Mouse (Mus musculus): ENCODE measurements at regions not wholly inside any gene's neighbourhood (a gene's known extent, or its start where the extent isn't known, plus 50 kb on each side); places are given as distances from the start of the nearest gene placed in this dataset.

DNA sequence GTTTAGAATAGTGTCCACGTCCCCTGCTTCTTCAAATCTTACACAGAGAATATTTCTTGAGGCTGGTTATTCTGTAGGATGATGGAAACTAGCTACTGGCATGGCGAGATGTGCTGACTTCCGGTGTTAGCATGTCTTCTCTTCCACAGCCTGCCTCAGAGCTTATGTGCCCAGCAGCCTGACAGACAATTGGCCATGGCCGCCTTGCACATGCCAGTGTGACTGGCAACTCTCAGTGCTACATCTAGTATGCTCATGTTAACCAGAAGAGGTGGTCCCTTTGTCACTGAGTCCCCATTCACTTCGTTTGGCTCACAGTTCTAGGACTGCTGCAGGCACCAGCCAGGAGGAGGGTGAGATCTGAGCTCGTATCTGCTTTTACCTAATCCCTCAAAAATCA is 367.0 kb upstream of the Npvf start:
- Histone ChIP-seq H3K36me3 (ENCODE audit: control insufficient read depth, insufficient read depth, low read length) (no peaks in the 10 kb centered on the region), H3K9me3 (ENCODE audit: control insufficient read depth, low read length) (no peaks in the 10 kb centered on the region), H3K4me1 (ENCODE audit: control insufficient read depth, insufficient read depth, low read length) (no peaks in the 10 kb centered on the region), H3K4me3 (ENCODE audit: low read depth, low read length) (no peak overlapping the region), H3K27ac (ENCODE audit: low read depth, low read length) (no peak overlapping the region), H3K4me2 (ENCODE audit: low read depth, low read length) (no peak overlapping the region), H3K27me3 (ENCODE audit: control insufficient read depth, insufficient read depth, low read length) (no peaks in the 10 kb centered on the region), H3K9ac (replicated peaks; ENCODE audit: low read depth, low read length) (no peak overlapping the region)
- WGBS: 87% methylated on average over 6 of the region's 6 CpGs
- no peak for ATAC-seq (ENCODE audit: low read depth)

DNA sequence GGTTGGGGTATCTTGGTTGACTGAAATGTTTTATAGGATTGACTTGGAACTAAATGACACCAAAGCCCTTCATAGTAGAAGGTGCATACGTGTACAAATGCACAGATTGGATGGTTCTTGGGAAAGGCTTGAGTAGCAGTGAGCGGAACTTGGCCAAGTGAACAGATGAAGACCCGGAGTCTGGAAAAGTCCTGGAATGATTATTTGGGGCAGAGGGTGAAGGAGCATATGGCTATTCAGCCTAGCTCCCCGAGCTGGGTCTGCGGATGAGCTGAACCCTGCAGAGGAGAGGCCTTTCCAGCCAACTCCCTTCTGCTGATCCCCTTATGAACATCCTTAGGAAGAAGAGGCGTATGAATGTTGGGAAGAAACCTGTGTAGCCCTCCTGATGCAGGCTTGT is 369.1 kb upstream of the Npvf start:
- ATAC-seq (ENCODE audit: low read depth): no peak
- Histone ChIP-seq H3K4me2 (ENCODE audit: low read depth, low read length) (no peak overlapping the region), H3K9me3 (ENCODE audit: control insufficient read depth, low read length) (no peaks in the 10 kb centered on the region), H3K4me3 (ENCODE audit: low read depth, low read length) (no peak overlapping the region), H3K9ac (replicated peaks; ENCODE audit: low read depth, low read length) (no peak overlapping the region), H3K36me3 (ENCODE audit: control insufficient read depth, insufficient read depth, low read length) (no peaks in the 10 kb centered on the region), H3K27ac (ENCODE audit: low read depth, low read length) (no peak overlapping the region), H3K4me1 (ENCODE audit: control insufficient read depth, insufficient read depth, low read length) (no peaks in the 10 kb centered on the region), H3K27me3 (ENCODE audit: control insufficient read depth, insufficient read depth, low read length) (no peaks in the 10 kb centered on the region)
- 92% methylated on average over 6 of the region's 6 CpGs for WGBS

DNA sequence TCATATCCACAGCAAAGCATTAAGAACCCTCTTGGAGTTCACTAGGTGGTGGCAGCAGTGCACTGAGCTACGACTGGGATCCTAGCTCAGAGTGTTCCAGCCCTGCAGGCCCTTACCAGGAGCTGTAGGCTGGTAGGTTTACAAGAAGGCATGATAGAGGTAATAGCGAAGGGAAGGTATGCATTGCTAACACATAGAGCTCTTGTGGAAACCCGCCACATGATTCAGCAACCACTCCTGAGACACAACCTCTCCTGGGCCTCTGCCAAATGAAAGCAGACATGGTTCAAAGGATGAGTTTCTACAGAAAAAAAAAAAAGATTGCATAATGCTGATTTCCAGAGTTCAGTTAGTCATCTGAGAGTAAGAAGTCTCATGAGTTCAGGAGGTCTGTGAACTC is 370.5 kb upstream of the Npvf start:
- H3K4me3 ChIP-seq (ENCODE audit: low read depth, low read length): no peak overlapping the region
- no peaks in the 10 kb centered on the region for H3K9me3 ChIP-seq (ENCODE audit: control insufficient read depth, low read length)
- no peak overlapping the region for H3K27ac ChIP-seq (ENCODE audit: low read depth, low read length)
- H3K9ac ChIP-seq (replicated peaks; ENCODE audit: low read depth, low read length): no peak overlapping the region
- 91% methylated on average over 3 of the region's 3 CpGs for WGBS
- no peaks in the 10 kb centered on the region for H3K4me1 ChIP-seq (ENCODE audit: control insufficient read depth, insufficient read depth, low read length)
- no peaks in the 10 kb centered on the region for H3K36me3 ChIP-seq (ENCODE audit: control insufficient read depth, insufficient read depth, low read length)
- H3K27me3 ChIP-seq (ENCODE audit: control insufficient read depth, insufficient read depth, low read length): no peaks in the 10 kb centered on the region
- H3K4me2 ChIP-seq (ENCODE audit: low read depth, low read length): no peak overlapping the region
- ATAC-seq (ENCODE audit: low read depth): no peak

DNA sequence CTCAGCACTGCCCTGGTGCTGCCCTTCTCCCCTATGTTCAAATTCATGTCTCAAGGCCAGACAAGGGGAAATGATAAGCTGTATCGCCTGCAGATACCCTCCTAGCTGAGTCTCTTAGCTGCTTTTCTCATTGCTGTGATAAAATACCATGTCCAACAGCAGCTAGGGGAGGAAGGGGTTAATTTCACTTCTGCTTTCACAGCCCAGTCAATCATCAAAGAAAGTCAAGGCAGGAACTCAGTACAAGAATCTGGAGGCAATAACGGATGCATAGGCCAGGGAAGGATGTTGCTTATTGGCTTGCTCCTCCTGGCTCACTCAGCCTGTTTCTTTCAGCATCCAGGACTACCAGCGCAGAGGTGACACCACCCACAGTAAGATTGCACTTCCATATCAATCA is 371.2 kb upstream of the Npvf start:
- no peaks in the 10 kb centered on the region for H3K9me3 ChIP-seq (ENCODE audit: control insufficient read depth, low read length)
- no peak overlapping the region for H3K4me2 ChIP-seq (ENCODE audit: low read depth, low read length)
- no peak overlapping the region for H3K4me3 ChIP-seq (ENCODE audit: low read depth, low read length)
- no peak for ATAC-seq (ENCODE audit: low read depth)
- no peak overlapping the region for H3K27ac ChIP-seq (ENCODE audit: low read depth, low read length)
- H3K9ac ChIP-seq (replicated peaks; ENCODE audit: low read depth, low read length): no peak overlapping the region
- H3K36me3 ChIP-seq (ENCODE audit: control insufficient read depth, insufficient read depth, low read length): no peaks in the 10 kb centered on the region
- no peaks in the 10 kb centered on the region for H3K4me1 ChIP-seq (ENCODE audit: control insufficient read depth, insufficient read depth, low read length)
- WGBS: 75% methylated on average over 3 of the region's 3 CpGs
- no peaks in the 10 kb centered on the region for H3K27me3 ChIP-seq (ENCODE audit: control insufficient read depth, insufficient read depth, low read length)

DNA sequence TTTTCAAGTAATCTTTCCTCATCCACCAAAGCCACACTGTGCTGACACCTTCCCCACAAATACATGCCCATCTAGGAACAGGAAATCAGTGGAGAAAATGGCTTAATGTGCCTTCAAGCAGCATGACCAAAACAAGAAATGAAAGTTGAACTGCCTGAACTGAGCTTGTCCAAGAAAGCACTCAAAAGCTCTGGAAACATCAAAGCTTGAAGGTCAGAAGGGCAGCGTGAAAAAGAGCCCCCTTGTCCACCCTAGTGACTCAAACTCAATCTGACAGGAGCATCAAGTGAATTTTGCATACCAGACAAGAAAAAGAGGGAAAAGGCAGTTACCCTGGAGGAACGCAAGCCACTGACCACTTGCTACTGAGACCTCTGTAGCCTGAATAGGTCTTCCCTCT is 373.1 kb upstream of the Npvf start:
- Histone ChIP-seq H3K27ac (ENCODE audit: low read depth, low read length) (no peak overlapping the region), H3K4me2 (ENCODE audit: low read depth, low read length) (no peak overlapping the region), H3K27me3 (ENCODE audit: control insufficient read depth, insufficient read depth, low read length) (no peaks in the 10 kb centered on the region), H3K9me3 (ENCODE audit: control insufficient read depth, low read length) (no peaks in the 10 kb centered on the region), H3K9ac (replicated peaks; ENCODE audit: low read depth, low read length) (no peak overlapping the region), H3K36me3 (ENCODE audit: control insufficient read depth, insufficient read depth, low read length) (no peaks in the 10 kb centered on the region), H3K4me3 (ENCODE audit: low read depth, low read length) (no peak overlapping the region), H3K4me1 (ENCODE audit: control insufficient read depth, insufficient read depth, low read length) (no peaks in the 10 kb centered on the region)
- ATAC-seq (ENCODE audit: low read depth): no peak
- WGBS: 76% methylated on average over 2 of the region's 2 CpGs

DNA sequence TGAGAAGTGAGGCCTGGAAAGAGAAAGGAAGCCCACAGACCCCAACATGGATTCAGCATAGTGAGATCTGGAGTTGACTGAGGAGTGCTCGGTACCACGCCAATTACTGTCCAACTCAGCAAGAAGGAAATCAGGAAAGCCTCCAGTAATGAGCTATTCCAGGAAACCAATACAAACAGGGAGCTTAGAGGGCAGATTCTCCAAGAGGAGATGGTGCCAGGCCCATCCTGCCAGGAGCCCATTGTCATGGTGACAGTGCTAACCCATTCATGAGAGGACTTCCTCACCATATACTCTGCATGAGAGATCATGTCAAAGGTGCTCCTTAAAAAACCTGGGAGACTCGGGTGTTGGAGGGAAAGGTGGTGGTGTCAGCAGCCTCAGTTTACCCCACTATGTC is 375.3 kb upstream of the Npvf start:
- Histone ChIP-seq H3K27ac (ENCODE audit: low read depth, low read length) (no peak overlapping the region), H3K36me3 (ENCODE audit: control insufficient read depth, insufficient read depth, low read length) (no peaks in the 10 kb centered on the region), H3K9me3 (ENCODE audit: control insufficient read depth, low read length) (no peaks in the 10 kb centered on the region), H3K4me1 (ENCODE audit: control insufficient read depth, insufficient read depth, low read length) (no peaks in the 10 kb centered on the region), H3K4me2 (ENCODE audit: low read depth, low read length) (no peak overlapping the region), H3K9ac (replicated peaks; ENCODE audit: low read depth, low read length) (no peak overlapping the region), H3K27me3 (ENCODE audit: control insufficient read depth, insufficient read depth, low read length) (no peaks in the 10 kb centered on the region), H3K4me3 (ENCODE audit: low read depth, low read length) (no peak overlapping the region)
- WGBS: 91% methylated on average over 3 of the region's 3 CpGs
- no peak for ATAC-seq (ENCODE audit: low read depth)

- no peak overlapping the region for H3K4me2 ChIP-seq (ENCODE audit: low read depth, low read length)
Observed at GRCm38 (mm10) chr6:51029953-51030352, 375.7 kb upstream of the Npvf start.

GRCm38 (mm10) chr6:51033835-51034234 is 379.6 kb upstream of the Npvf start:
- WGBS: 80% methylated on average over 6 of the region's 6 CpGs
- no peaks in the 10 kb centered on the region for H3K9me3 ChIP-seq (ENCODE audit: control insufficient read depth, low read length)
- no peaks in the 10 kb centered on the region for H3K36me3 ChIP-seq (ENCODE audit: control insufficient read depth, insufficient read depth, low read length)
- no peak overlapping the region for H3K4me2 ChIP-seq (ENCODE audit: low read depth, low read length)
- no peak overlapping the region for H3K9ac ChIP-seq (replicated peaks; ENCODE audit: low read depth, low read length)
- H3K27ac ChIP-seq (ENCODE audit: low read depth, low read length): no peak overlapping the region
- no peaks in the 10 kb centered on the region for H3K27me3 ChIP-seq (ENCODE audit: control insufficient read depth, insufficient read depth, low read length)
- H3K4me3 ChIP-seq (ENCODE audit: low read depth, low read length): no peak overlapping the region
- no peak for ATAC-seq (ENCODE audit: low read depth)
- H3K4me1 ChIP-seq (ENCODE audit: control insufficient read depth, insufficient read depth, low read length): no peaks in the 10 kb centered on the region

More at GRCm38 (mm10) chr6:51029953-51030352, 375.7 kb upstream of the Npvf start:
- Histone ChIP-seq H3K9ac (replicated peaks; ENCODE audit: low read depth, low read length) (no peak overlapping the region), H3K36me3 (ENCODE audit: control insufficient read depth, insufficient read depth, low read length) (no peaks in the 10 kb centered on the region), H3K27me3 (ENCODE audit: control insufficient read depth, insufficient read depth, low read length) (no peaks in the 10 kb centered on the region), H3K9me3 (ENCODE audit: control insufficient read depth, low read length) (no peaks in the 10 kb centered on the region), H3K4me1 (ENCODE audit: control insufficient read depth, insufficient read depth, low read length) (no peaks in the 10 kb centered on the region), H3K4me3 (ENCODE audit: low read depth, low read length) (no peak overlapping the region), H3K27ac (ENCODE audit: low read depth, low read length) (no peak overlapping the region)
- WGBS: 63% methylated on average over 3 of the region's 3 CpGs
- no peak for ATAC-seq (ENCODE audit: low read depth)

DNA sequence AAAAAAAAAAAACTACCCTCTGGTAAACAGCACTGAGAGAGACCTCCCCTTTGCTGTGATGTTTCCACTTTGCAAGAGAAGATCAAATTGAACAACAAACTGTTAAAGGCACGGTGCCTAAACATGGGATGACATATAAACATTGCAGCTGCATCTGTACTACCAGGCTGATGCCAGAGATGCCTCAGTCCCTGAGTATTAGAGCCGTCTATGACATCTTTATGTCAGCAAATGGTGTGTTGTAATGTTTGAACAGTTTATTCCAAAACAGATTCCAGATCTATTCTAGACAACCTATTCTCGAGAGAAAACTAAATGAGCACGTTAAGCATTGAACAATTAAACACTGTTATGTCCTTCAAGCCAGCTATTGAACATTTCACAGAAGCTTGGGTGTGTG is 381.8 kb upstream of the Npvf start:
- Histone ChIP-seq H3K9ac (replicated peaks; ENCODE audit: low read depth, low read length) (no peak overlapping the region), H3K27me3 (ENCODE audit: control insufficient read depth, insufficient read depth, low read length) (no peaks in the 10 kb centered on the region), H3K27ac (ENCODE audit: low read depth, low read length) (no peak overlapping the region), H3K4me2 (ENCODE audit: low read depth, low read length) (no peak overlapping the region), H3K36me3 (ENCODE audit: control insufficient read depth, insufficient read depth, low read length) (no peaks in the 10 kb centered on the region), H3K4me3 (ENCODE audit: low read depth, low read length) (no peak overlapping the region), H3K9me3 (ENCODE audit: control insufficient read depth, low read length) (no peaks in the 10 kb centered on the region), H3K4me1 (ENCODE audit: control insufficient read depth, insufficient read depth, low read length) (no peaks in the 10 kb centered on the region)
- 69% methylated on average over 4 of the region's 4 CpGs for WGBS
- ATAC-seq (ENCODE audit: low read depth): no peak

GRCm38 (mm10) chr6:51036553-51036952 is 382.3 kb upstream of the Npvf start:
- Histone ChIP-seq H3K9me3 (ENCODE audit: control insufficient read depth, low read length) (no peaks in the 10 kb centered on the region), H3K27me3 (ENCODE audit: control insufficient read depth, insufficient read depth, low read length) (no peaks in the 10 kb centered on the region), H3K4me3 (ENCODE audit: low read depth, low read length) (no peak overlapping the region), H3K4me2 (ENCODE audit: low read depth, low read length) (no peak overlapping the region), H3K9ac (replicated peaks; ENCODE audit: low read depth, low read length) (no peak overlapping the region), H3K27ac (ENCODE audit: low read depth, low read length) (no peak overlapping the region), H3K36me3 (ENCODE audit: control insufficient read depth, insufficient read depth, low read length) (no peaks in the 10 kb centered on the region), H3K4me1 (ENCODE audit: control insufficient read depth, insufficient read depth, low read length) (no peaks in the 10 kb centered on the region)
- 37% methylated on average over 1 of the region's 1 CpGs for WGBS
- ATAC-seq (ENCODE audit: low read depth): no peak
